Mouse (Mus musculus) cerebellum, adult 2 months (tissue): ENCODE measurements around the gene Sytl3. TPM values are rescaled to one million over a fixed set of nuclear protein-coding genes. Genes with fewer than 3 reads are reported as not detected.

Experiments used
- DNase-seq, 2 experiments: peaks; one replicate each; pipeline ENCODE4 v3.0.0; 2021
- H3K27ac ChIP-seq: fragments of 200-500 bp; 2 replicates; pipeline ENCODE4 v1.5.1; 2012; ENCODE audit warnings: low read length, control low read depth, inconsistent platforms; ENCODE audit not compliant: insufficient read depth
- H3K27me3 ChIP-seq: fragments of 200-500 bp; 2 replicates; pipeline ENCODE4 v1.6.1; 2012; ENCODE audit warnings: inconsistent platforms, mild to moderate bottlenecking, low read length, moderate library complexity; ENCODE audit not compliant: control insufficient read depth, insufficient read depth
- H3K4me1 ChIP-seq: fragments of 200-500 bp; 2 replicates; pipeline ENCODE4 v1.6.1; 2011; ENCODE audit warnings: low read length; ENCODE audit not compliant: control insufficient read depth, insufficient read depth
- H3K4me3 ChIP-seq: fragments of 200-500 bp; replicated peaks from 2 replicates; pipeline ENCODE3; 2011; ENCODE audit warnings: mild to moderate bottlenecking, low read depth, low read length, control low read depth; ENCODE audit not compliant: insufficient read depth
- CTCF ChIP-seq: fragments of 200-500 bp; IDR thresholded peaks from 2 replicates; pipeline ENCODE4 v1.5.1; 2011; ENCODE audit warnings: low read depth, mild to moderate bottlenecking, control low read depth, low read length, moderate library complexity, borderline replicate concordance; ENCODE audit not compliant: insufficient read depth
- POLR2A ChIP-seq: fragments of 200-500 bp; IDR thresholded peaks from 2 replicates; pipeline ENCODE4 v1.6.1; 2011; ENCODE audit warnings: low read length, control low read depth, borderline replicate concordance; ENCODE audit not compliant: insufficient read depth
- WGBS: fragments of 180-500 bp; shearing (Covaris S2); methylation state at CpG from one replicate; pipeline ENCODE4 v1.1.7; 2018; 5-methylcytosine and 5-hydroxymethylcytosine counted together
- polyA plus RNA-seq: library from polyadenylated mRNA; depleted of rRNA; stranded (reverse); fragments of >200 nt; gene quantifications from 2 replicates; pipeline ENCODE4 v1.2.3, GENCODE M21; 2012

Gene Sytl3
- polyA plus RNA-seq, 1 experiment, result 0.21 TPM

GRCm38 (mm10) chr17:6727996-6728610 lies 69.2 kb downstream of the Sytl3 start:
- TF ChIP-seq CTCF (no peak), POLR2A (no peak)
- Histone ChIP-seq H3K4me3 (no peak overlapping the region), H3K27ac (no peak overlapping the region), H3K4me1 (no peaks in the 10 kb centered on the region), H3K27me3 (no peaks in the 10 kb centered on the region)
- no peak for DNase-seq
- whole genome bisulfite sequencing, result 97% methylated on average over 12 of the region's 12 CpGs

DNA sequence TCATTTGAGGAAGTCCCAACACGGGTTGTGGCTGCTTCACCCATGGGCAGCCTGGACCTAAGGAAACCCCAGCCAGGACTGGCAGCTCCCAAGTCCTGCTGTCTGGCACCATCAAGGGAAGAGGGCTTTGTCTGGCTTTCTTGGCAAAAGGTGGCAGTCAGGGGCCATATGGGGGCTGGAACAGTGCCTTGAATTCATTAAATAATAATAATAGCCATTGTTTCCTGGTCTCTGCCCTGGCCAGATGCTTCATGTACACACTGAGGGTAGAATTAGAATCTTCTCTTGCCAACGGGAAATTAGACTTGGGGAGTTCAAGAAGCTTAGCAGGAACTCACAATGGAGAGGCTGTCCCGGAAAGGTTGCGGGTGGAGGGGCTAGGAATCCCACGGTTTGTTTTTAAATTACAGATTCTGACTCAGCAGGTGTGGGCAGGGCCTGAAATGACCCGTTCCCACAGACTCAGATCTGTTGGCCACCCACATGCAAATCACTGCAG lies 70.4 kb downstream of the Sytl3 start:
- H3K4me3 ChIP-seq, result no peak overlapping the region
- 4% methylated on average over 6 of the region's 6 CpGs for WGBS
- peak in 1 of 2 experiments; percentile 25 for DNase-seq
- TF ChIP-seq CTCF, result no peak
- no peak for TF ChIP-seq POLR2A
- H3K27me3 ChIP-seq, result no peaks in the 10 kb centered on the region
- H3K4me1 ChIP-seq, result no peaks in the 10 kb centered on the region
- H3K27ac ChIP-seq, result no peak overlapping the region

- 85% methylated on average over 8 of the region's 8 CpGs for WGBS
- no peak for DNase-seq
- Histone ChIP-seq H3K27me3 (no peaks in the 10 kb centered on the region), H3K4me3 (no peak overlapping the region), H3K27ac (no peak overlapping the region), H3K4me1 (no peaks in the 10 kb centered on the region)
- TF ChIP-seq CTCF, result no peak
- TF ChIP-seq POLR2A, result no peak
These were observed 72.2 kb downstream of the Sytl3 start for GRCm38 (mm10) chr17:6731132-6731531.

DNA sequence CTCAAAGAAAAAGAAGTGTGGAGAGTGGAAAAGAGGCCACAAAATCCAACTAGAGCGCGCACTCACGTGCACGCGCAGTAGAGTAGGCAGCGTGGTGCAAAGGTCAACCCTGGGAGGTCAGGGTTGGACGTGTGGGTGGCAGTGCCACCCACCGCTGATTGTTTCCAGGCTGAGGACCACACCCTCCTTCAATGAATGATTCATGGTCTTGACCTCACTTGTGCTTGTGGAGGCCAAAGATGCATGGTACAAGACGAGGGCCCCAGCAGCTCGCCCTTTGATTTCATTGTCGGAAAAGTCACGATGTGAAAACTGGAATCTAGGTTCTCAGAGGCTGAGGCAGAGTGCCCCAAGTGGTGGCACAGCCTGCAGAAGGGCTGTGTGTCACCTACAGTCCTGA lies 72.7 kb downstream of the Sytl3 start:
- TF ChIP-seq CTCF (no peak), POLR2A (no peak)

DNA sequence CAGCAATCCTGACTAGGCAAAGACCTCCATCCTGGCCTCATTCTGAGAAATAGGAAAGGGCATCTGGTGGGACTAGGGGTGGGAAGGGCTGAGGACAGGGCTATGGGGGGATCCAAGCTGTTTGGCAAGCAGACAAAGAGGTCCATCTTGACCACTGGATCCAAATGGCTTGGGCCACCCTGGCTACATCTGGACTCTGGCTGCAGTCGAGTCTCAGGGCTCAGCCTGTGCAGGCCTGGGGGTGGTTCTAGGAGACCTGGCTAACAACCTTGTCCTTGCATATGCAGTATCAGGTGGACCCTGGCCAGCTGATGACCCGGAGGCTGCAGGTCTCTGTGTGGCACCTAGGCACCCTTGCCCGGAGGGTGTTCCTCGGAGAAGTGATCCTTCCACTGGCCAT lies 73.8 kb downstream of the Sytl3 start:
- H3K4me3 ChIP-seq, result no peak overlapping the region
- 79% methylated on average over 4 of the region's 4 CpGs for WGBS
- no peak overlapping the region for H3K27ac ChIP-seq
- H3K27me3 ChIP-seq, result no peaks in the 10 kb centered on the region
- TF ChIP-seq POLR2A (no peak), CTCF (no peak)
- H3K4me1 ChIP-seq, result no peaks in the 10 kb centered on the region
- DNase-seq, result no peak

More for the DNA sequence above, 72.7 kb downstream of the Sytl3 start:
- Histone ChIP-seq H3K4me1 (no peaks in the 10 kb centered on the region), H3K4me3 (no peak overlapping the region), H3K27ac (no peak overlapping the region), H3K27me3 (no peaks in the 10 kb centered on the region)
- WGBS, result 89% methylated on average over 12 of the region's 12 CpGs
- no peak for DNase-seq

- WGBS, result 86% methylated on average over 10 of the region's 10 CpGs
- no peak for DNase-seq
These were observed 74.5 kb downstream of the Sytl3 start for GRCm38 (mm10) chr17:6733322-6733875.

DNA sequence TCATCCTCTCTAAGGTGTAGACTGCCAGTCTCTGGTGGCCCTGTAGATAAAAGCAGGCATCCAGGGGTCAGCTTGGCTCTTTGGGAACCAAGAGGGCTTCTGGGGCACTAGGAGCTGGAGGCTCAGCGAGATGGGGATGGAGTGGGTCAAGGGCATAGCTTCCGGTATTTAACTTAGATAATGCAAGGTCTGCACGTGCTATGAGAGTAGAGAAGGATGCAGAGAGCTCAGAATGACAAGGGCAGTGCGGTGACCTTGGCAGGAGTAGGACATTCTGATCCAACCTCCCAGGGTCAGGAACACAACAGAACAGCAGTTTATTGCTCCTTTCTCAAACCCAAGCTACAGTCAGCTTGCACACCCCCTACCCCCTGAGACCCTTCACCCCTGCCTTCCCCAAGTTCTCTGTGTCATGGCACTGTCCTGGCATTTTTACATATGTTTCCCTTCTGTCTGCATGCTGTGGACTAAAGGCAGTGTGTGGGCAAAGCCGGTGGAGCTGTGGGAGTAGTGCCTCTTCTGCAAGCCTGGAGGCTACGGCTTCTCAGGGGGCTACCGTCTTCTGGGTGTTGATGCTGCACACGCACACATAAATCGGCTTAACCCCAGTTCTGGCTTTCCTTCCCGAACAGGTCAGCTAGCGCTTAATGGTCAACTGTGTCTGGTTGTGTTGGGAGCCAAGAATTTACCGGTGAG lies 76.0 kb downstream of the Sytl3 start:
- H3K27me3 ChIP-seq, result no peaks in the 10 kb centered on the region
- TF ChIP-seq POLR2A (no peak), CTCF (no peak)
- H3K4me3 ChIP-seq, result no peak overlapping the region
- 84% methylated on average over 12 of the region's 12 CpGs for WGBS
- no peak for DNase-seq
- H3K27ac ChIP-seq, result no peak overlapping the region
- no peaks in the 10 kb centered on the region for H3K4me1 ChIP-seq

More at GRCm38 (mm10) chr17:6733322-6733875, 74.5 kb downstream of the Sytl3 start:
- Histone ChIP-seq H3K27me3 (no peaks in the 10 kb centered on the region), H3K4me1 (no peaks in the 10 kb centered on the region), H3K4me3 (no peak overlapping the region), H3K27ac (no peak overlapping the region)
- TF ChIP-seq CTCF (no peak), POLR2A (no peak)
